Mouse (Mus musculus) midbrain, embryonic 16.5 days (tissue): ENCODE measurements at regions not wholly inside any gene's neighbourhood (a gene's known extent, or its start where the extent isn't known, plus 50 kb on each side); places are given as distances from the start of the nearest gene placed in this dataset.

ENCODE experiments used
- ATAC-seq: fragments of 200-750 bp; cut with Nextera tagmentation; 2 replicates; pipeline ENCODE4 v1.8.0; 2017; ENCODE audit warnings: moderate TSS enrichment
- H3K27ac ChIP-seq: fragments of 300-500 bp; sonication (generic); 2 replicates; pipeline ENCODE4 v1.5.1; 2014; ENCODE audit warnings: mild to moderate bottlenecking, low read length, mixed read lengths
- H3K27me3 ChIP-seq: fragments of 300-500 bp; sonication (generic); 2 replicates; pipeline ENCODE4 v1.6.1; 2014; ENCODE audit warnings: low read depth, low read length, mixed read lengths; ENCODE audit not compliant: control insufficient read depth, insufficient read depth
- H3K36me3 ChIP-seq: fragments of 300-500 bp; sonication (generic); 2 replicates; pipeline ENCODE4 v1.6.1; 2014; ENCODE audit warnings: mild to moderate bottlenecking, low read length, moderate library complexity, mixed read lengths; ENCODE audit not compliant: control insufficient read depth, insufficient read depth
- H3K4me1 ChIP-seq: fragments of 300-500 bp; sonication (generic); 2 replicates; pipeline ENCODE4 v1.6.1; 2014; ENCODE audit warnings: mild to moderate bottlenecking, low read length, mixed read lengths; ENCODE audit not compliant: control insufficient read depth, insufficient read depth
- H3K4me2 ChIP-seq: fragments of 300-500 bp; sonication (generic); 2 replicates; pipeline ENCODE4 v1.6.1; 2014; ENCODE audit warnings: mild to moderate bottlenecking, low read length, mixed read lengths
- H3K4me3 ChIP-seq: fragments of 300-500 bp; sonication (generic); 2 replicates; pipeline ENCODE4 v1.5.1; 2014; ENCODE audit warnings: low read depth, mild to moderate bottlenecking, low read length, moderate library complexity, mixed read lengths
- H3K9ac ChIP-seq: fragments of 300-500 bp; sonication (generic); 2 replicates; pipeline ENCODE4 v1.6.1; 2014; ENCODE audit warnings: low read depth, low read length, mixed read lengths
- H3K9me3 ChIP-seq: fragments of 300-500 bp; sonication (generic); replicated peaks from 2 replicates; pipeline ENCODE4 v1.6.1; 2014; ENCODE audit warnings: mild to moderate bottlenecking, low read length, mixed read lengths; ENCODE audit not compliant: control insufficient read depth, poor library complexity, severe bottlenecking
- WGBS: fragments of 180-500 bp; shearing (Covaris S2); extraction: QIAGEN DNeasy Blood & Tissue Kit; methylation state at CpG from one replicate; pipeline ENCODE4 v1.1.7; 2014; 5-methylcytosine and 5-hydroxymethylcytosine counted together

GRCm38 (mm10) chr5:119434572-119434971 is 235.9 kb upstream of the Tbx3 start:
- 62% methylated on average over 7 of the region's 7 CpGs for WGBS
- H3K4me1 ChIP-seq, result no peaks in the 10 kb centered on the region
- no peak for ATAC-seq

DNA sequence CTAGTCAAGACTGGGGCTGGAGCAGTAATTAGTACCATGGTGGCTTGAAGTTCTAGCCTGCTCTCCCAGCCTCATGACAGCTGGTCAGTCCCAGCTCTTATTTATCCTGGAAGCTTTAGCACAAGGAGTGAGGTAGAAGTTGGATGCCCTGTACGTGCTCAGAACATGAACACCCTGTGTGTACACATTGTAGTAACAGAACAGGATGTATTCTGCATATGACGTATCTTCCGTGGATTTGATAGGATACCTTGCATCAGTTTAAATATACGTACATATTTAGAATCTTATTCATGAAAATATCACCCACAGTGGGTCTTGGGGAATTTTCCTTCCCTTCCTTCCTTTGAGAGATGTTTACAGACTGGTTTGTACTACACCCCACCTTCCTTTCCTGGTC is 222.0 kb upstream of the Tbx3 start:
- Histone ChIP-seq H3K9ac (no peak overlapping the region), H3K4me2 (no peak overlapping the region), H3K27ac (no peak overlapping the region), H3K9me3 (no peaks in the 10 kb centered on the region), H3K4me3 (no peak overlapping the region), H3K4me1 (no peaks in the 10 kb centered on the region), H3K27me3 (no peaks in the 10 kb centered on the region), H3K36me3 (no peaks in the 10 kb centered on the region)
- 87% methylated on average over 4 of the region's 4 CpGs for WGBS
- no peak for ATAC-seq

More at GRCm38 (mm10) chr5:119434572-119434971, 235.9 kb upstream of the Tbx3 start:
- no peak overlapping the region for H3K27ac ChIP-seq
- no peak overlapping the region for H3K4me3 ChIP-seq
- peaks cover 2% of the 10 kb centered on the region; the same call in 1 of the 2 replicates for H3K9me3 ChIP-seq
- H3K9ac ChIP-seq, result no peak overlapping the region
- no peaks in the 10 kb centered on the region for H3K27me3 ChIP-seq
- no peaks in the 10 kb centered on the region for H3K36me3 ChIP-seq
- H3K4me2 ChIP-seq, result no peak overlapping the region

GRCm38 (mm10) chr5:119449166-119449565 is 221.3 kb upstream of the Tbx3 start:
- Histone ChIP-seq H3K27ac (no peak overlapping the region), H3K36me3 (no peaks in the 10 kb centered on the region), H3K4me3 (no peak overlapping the region), H3K4me1 (no peaks in the 10 kb centered on the region), H3K9me3 (no peaks in the 10 kb centered on the region), H3K9ac (no peak overlapping the region), H3K27me3 (no peaks in the 10 kb centered on the region), H3K4me2 (no peak overlapping the region)
- WGBS, result 63% methylated on average over 7 of the region's 7 CpGs
- no peak for ATAC-seq

GRCm38 (mm10) chr5:119459751-119460150 is 210.7 kb upstream of the Tbx3 start:
- H3K4me2 ChIP-seq, result no peak overlapping the region
- H3K36me3 ChIP-seq, result no peaks in the 10 kb centered on the region
- no peak overlapping the region for H3K9ac ChIP-seq
- H3K4me1 ChIP-seq, result no peaks in the 10 kb centered on the region
- H3K9me3 ChIP-seq, result no peaks in the 10 kb centered on the region
- H3K27me3 ChIP-seq, result no peaks in the 10 kb centered on the region
- 82% methylated on average over 3 of the region's 3 CpGs for WGBS
- no peak overlapping the region for H3K27ac ChIP-seq
- no peak overlapping the region for H3K4me3 ChIP-seq
- no peak for ATAC-seq

DNA sequence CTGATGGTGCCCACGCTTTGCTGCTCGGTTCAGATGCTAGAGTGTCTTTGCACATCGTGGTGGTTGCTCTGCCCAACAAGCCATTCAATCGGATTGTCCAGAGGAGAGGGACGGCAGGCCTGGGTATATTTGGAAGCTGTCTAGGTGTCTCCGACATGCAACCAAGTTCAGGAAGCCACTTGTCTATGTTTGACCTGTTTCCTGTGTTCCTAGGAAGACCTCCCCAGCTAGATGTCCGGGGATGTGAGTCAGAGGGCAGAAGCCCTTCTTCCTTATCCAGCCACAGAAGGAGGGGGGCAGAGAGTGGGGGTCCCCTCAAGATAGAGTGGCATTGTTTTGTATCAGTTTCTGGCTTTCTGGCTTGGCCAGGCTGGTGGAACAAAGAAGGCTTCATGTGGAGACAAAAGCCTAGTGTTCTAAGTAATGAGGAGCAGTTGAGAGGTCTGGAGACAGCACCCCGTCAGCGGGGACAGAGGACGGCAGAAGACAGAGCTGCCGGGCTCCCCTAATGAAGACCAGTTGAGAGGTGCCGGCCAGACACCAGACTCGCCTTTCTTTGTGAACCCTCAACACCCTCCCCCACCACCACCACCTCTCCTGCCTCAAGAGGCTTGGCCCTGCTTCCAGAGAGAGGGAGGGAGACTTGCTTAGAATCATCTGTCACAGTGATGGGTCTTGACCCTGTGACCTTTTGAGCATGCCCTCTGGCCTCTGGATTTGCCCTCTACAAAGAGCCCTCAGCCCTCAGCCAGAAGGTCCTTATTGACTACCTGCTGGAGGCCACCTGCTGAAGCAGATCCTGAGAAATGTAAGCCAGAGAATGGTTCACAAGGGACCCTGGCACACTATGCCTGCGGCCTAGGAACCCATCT is 207.6 kb upstream of the Tbx3 start:
- WGBS, result 55% methylated on average over 14 of the region's 14 CpGs
- ATAC-seq, result no peak

DNA sequence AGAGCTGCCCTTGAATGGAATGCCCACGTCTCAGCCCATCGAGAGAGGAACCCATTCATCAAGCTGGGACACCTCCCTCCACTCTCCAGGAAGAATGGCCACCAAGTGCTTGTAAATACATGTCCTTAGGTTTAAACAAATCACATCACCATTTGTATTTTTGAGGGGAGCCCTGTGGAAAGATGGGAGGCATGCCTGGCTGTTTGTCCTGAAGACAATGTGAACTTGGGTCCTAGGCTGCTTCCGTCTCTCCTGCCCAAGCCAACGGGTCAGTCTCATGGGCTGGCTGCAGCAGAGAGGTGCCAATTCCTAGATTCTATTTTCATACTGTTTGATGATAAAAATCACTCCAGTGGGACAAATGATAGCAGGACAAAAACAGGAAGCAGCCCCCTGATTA is 205.9 kb upstream of the Tbx3 start:
- no peak for ATAC-seq
- WGBS, result 95% methylated on average over 4 of the region's 4 CpGs
- H3K36me3 ChIP-seq, result no peaks in the 10 kb centered on the region

More for the DNA sequence above, 207.6 kb upstream of the Tbx3 start:
- H3K27me3 ChIP-seq, result no peaks in the 10 kb centered on the region
- H3K36me3 ChIP-seq, result no peaks in the 10 kb centered on the region
- no peaks in the 10 kb centered on the region for H3K9me3 ChIP-seq
- H3K4me1 ChIP-seq, result no peaks in the 10 kb centered on the region
- no peak overlapping the region for H3K4me2 ChIP-seq
- no peak overlapping the region for H3K27ac ChIP-seq
- no peak overlapping the region for H3K4me3 ChIP-seq
- no peak overlapping the region for H3K9ac ChIP-seq

GRCm38 (mm10) chr5:119467346-119468085 is 203.0 kb upstream of the Tbx3 start:
- H3K4me1 ChIP-seq, result no peaks in the 10 kb centered on the region
- 87% methylated on average over 13 of the region's 13 CpGs for WGBS

More for the DNA sequence above, 205.9 kb upstream of the Tbx3 start:
- Histone ChIP-seq H3K27me3 (no peaks in the 10 kb centered on the region), H3K9ac (no peak overlapping the region), H3K4me1 (no peaks in the 10 kb centered on the region), H3K27ac (no peak overlapping the region), H3K4me2 (no peak overlapping the region), H3K9me3 (no peaks in the 10 kb centered on the region), H3K4me3 (no peak overlapping the region)

GRCm38 (mm10) chr5:119477926-119478325 is 192.5 kb upstream of the Tbx3 start:
- no peaks in the 10 kb centered on the region for H3K4me1 ChIP-seq
- H3K9ac ChIP-seq, result no peak overlapping the region
- no peaks in the 10 kb centered on the region for H3K36me3 ChIP-seq
- no peaks in the 10 kb centered on the region for H3K27me3 ChIP-seq
- peaks cover 3% of the 10 kb centered on the region; the same call in 1 of the 2 replicates for H3K9me3 ChIP-seq
- WGBS, result 86% methylated on average over 2 of the region's 2 CpGs
- no peak overlapping the region for H3K4me2 ChIP-seq
- H3K4me3 ChIP-seq, result no peak overlapping the region
- H3K27ac ChIP-seq, result no peak overlapping the region
- ATAC-seq, result no peak

More at GRCm38 (mm10) chr5:119467346-119468085, 203.0 kb upstream of the Tbx3 start:
- no peak overlapping the region for H3K27ac ChIP-seq
- H3K9ac ChIP-seq, result no peak overlapping the region
- H3K4me2 ChIP-seq, result no peak overlapping the region
- H3K36me3 ChIP-seq, result no peaks in the 10 kb centered on the region
- no peaks in the 10 kb centered on the region for H3K9me3 ChIP-seq
- no peak overlapping the region for H3K4me3 ChIP-seq
- no peak for ATAC-seq
- H3K27me3 ChIP-seq, result no peaks in the 10 kb centered on the region

- Histone ChIP-seq H3K9me3 (peaks cover 3% of the 10 kb centered on the region; the same call in 1 of the 2 replicates), H3K9ac (no peak overlapping the region), H3K4me2 (no peak overlapping the region), H3K27me3 (no peaks in the 10 kb centered on the region), H3K27ac (no peak overlapping the region), H3K36me3 (no peaks in the 10 kb centered on the region), H3K4me3 (no peak overlapping the region), H3K4me1 (no peaks in the 10 kb centered on the region)
- WGBS, result 93% methylated on average over 4 of the region's 4 CpGs
- no peak for ATAC-seq
These were observed 192.1 kb upstream of the Tbx3 start for GRCm38 (mm10) chr5:119478331-119478730.
